Mouse (Mus musculus) neural tube, embryonic 14.5 days (tissue): ENCODE results near the gene 1700012B09Rik. TPM values are rescaled to one million over a fixed set of nuclear protein-coding genes. Genes with fewer than 3 reads are reported as not detected.
A peak's percentile ranks its signal among the peaks of the same experiment; 100 is the strongest.

Source experiments
- ATAC-seq: fragments of 200-750 bp; cut with Nextera tagmentation; 2 replicates; pipeline ENCODE4 v1.8.0; 2017; ENCODE audit warnings: low read depth, mild to moderate bottlenecking, moderate TSS enrichment, moderate library complexity
- H3K27ac ChIP-seq: fragments of 300-500 bp; sonication (generic); 2 replicates; pipeline ENCODE4 v1.5.1; 2014; ENCODE audit warnings: low read depth, mild to moderate bottlenecking, control low read depth, low read length, moderate library complexity, mixed read lengths
- H3K27me3 ChIP-seq: fragments of 300-500 bp; sonication (generic); 2 replicates; pipeline ENCODE4 v1.6.1; 2014; ENCODE audit warnings: low read length; ENCODE audit not compliant: control insufficient read depth, insufficient read depth
- H3K36me3 ChIP-seq: fragments of 300-500 bp; sonication (generic); 2 replicates; pipeline ENCODE4 v1.6.1; 2014; ENCODE audit warnings: low read length, mixed read lengths; ENCODE audit not compliant: control insufficient read depth, insufficient read depth
- H3K4me1 ChIP-seq: fragments of 300-500 bp; sonication (generic); 2 replicates; pipeline ENCODE4 v1.6.1; 2014; ENCODE audit warnings: low read length; ENCODE audit not compliant: control insufficient read depth, insufficient read depth
- H3K4me2 ChIP-seq: fragments of 300-500 bp; sonication (generic); 2 replicates; pipeline ENCODE4 v1.6.1; 2014; ENCODE audit warnings: mild to moderate bottlenecking, low read depth, low read length, control low read depth
- H3K4me3 ChIP-seq: fragments of 300-500 bp; sonication (generic); 2 replicates; pipeline ENCODE4 v1.5.1; 2014; ENCODE audit warnings: low read depth, low read length, control low read depth, mixed read lengths
- H3K9ac ChIP-seq: fragments of 300-500 bp; sonication (generic); replicated peaks from 2 replicates; pipeline ENCODE4 v1.6.1; 2014; ENCODE audit warnings: low read depth, mild to moderate bottlenecking, control low read depth, low read length, mixed read lengths
- H3K9me3 ChIP-seq: fragments of 300-500 bp; sonication (generic); 2 replicates; pipeline ENCODE4 v1.6.1; 2016; ENCODE audit warnings: low read length; ENCODE audit not compliant: control insufficient read depth
- WGBS: fragments of 180-500 bp; shearing (Covaris S2); extraction: QIAGEN DNeasy Blood & Tissue Kit; methylation state at CpG from one replicate; pipeline ENCODE4 v1.1.7; 2014; 5-methylcytosine and 5-hydroxymethylcytosine counted together
- polyA plus RNA-seq: library from polyadenylated mRNA; unstranded; fragments of >200 nt; fragmentation: Nextera tagmentation; extraction: Ambion mirVana; gene quantifications from 2 replicates; pipeline ENCODE4 v1.2.1, GENCODE M21; 2014

The 1700012B09Rik gene
- polyA plus RNA-seq, 1 experiment from 2014 or later: 1.6 TPM

DNA sequence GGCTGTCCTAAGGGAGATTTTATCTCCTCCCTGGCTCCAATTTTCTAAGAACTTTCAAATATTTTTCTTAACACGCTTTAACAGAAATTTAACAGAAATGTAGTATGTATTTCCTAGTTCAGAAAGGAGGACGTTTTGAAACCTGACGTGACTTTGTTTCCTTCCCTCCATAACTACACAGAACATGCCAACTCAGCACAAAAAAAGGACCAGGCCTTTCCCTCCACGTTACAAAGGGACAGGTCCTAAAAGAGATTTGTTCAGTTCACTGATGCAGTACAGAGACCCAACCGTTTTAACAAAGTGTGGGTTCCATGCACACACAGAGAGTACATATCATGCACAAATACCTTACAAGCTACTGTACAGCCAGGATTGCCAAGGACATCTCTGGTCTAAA is 49.2 kb downstream of the 1700012B09Rik start:
- H3K36me3 ChIP-seq: no peaks in the 10 kb centered on the region
- H3K4me1 ChIP-seq: no peaks in the 10 kb centered on the region
- no peak overlapping the region for H3K4me3 ChIP-seq
- H3K27me3 ChIP-seq: no peaks in the 10 kb centered on the region
- H3K9me3 ChIP-seq: no peaks in the 10 kb centered on the region
- no peak for ATAC-seq
- no peak overlapping the region for H3K9ac ChIP-seq
- H3K27ac ChIP-seq: no peak overlapping the region
- 85% methylated on average over 5 of the region's 5 CpGs for WGBS
- no peak overlapping the region for H3K4me2 ChIP-seq

GRCm38 (mm10) chr9:14720384-14720783 is 50.4 kb downstream of the 1700012B09Rik start:
- H3K4me1 ChIP-seq: no peaks in the 10 kb centered on the region
- no peak overlapping the region for H3K9ac ChIP-seq
- ATAC-seq: no peak
- no peak overlapping the region for H3K4me3 ChIP-seq
- H3K9me3 ChIP-seq: no peaks in the 10 kb centered on the region
- H3K4me2 ChIP-seq: no peak overlapping the region
- H3K27me3 ChIP-seq: no peaks in the 10 kb centered on the region
- H3K27ac ChIP-seq: no peak overlapping the region
- no peaks in the 10 kb centered on the region for H3K36me3 ChIP-seq
- WGBS: 6% methylated on average over 2 of the region's 2 CpGs

GRCm38 (mm10) chr9:14718332-14718691 is 52.5 kb downstream of the 1700012B09Rik start:
- Histone ChIP-seq H3K4me2 (no peak overlapping the region), H3K9ac (no peak overlapping the region), H3K27ac (no peak overlapping the region), H3K4me1 (no peaks in the 10 kb centered on the region), H3K4me3 (no peak overlapping the region), H3K27me3 (no peaks in the 10 kb centered on the region), H3K36me3 (no peaks in the 10 kb centered on the region), H3K9me3 (no peaks in the 10 kb centered on the region)
- ATAC-seq: no peak

DNA sequence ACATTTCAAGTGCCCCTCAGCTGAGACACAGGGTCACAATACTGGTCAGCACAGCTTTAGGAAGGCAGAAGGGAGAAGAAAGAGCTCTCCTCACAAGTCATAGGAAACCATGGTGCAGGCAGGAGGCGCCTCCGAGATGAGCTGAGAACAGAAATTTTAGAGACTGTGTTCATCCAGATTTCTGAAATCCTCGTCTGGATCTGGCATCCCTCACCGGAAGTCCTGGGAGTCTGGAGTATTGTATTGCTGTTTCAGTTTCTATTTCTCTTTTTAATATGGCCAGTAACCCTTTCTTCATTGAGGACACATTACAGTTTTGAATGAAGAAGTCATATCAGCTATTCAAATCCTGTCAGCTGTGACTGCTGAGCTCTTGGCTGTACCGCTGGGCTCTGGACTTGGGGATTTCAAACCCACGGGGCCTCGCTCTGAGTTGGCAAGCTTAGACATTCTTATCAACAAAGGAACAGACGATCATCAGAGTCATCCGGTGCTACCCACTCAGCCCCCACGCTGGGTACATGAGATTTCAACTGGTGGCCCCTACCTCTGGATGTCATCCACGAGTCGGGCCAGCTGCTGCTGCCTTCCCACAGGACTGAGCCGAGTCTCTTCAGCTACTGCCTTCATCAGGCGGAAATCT is 53.0 kb downstream of the 1700012B09Rik start:
- H3K27me3 ChIP-seq: no peaks in the 10 kb centered on the region
- no peak for ATAC-seq
- no peak overlapping the region for H3K4me3 ChIP-seq
- no peaks in the 10 kb centered on the region for H3K36me3 ChIP-seq
- no peaks in the 10 kb centered on the region for H3K4me1 ChIP-seq
- 70% methylated on average over 14 of the region's 14 CpGs for WGBS
- no peak overlapping the region for H3K4me2 ChIP-seq
- no peaks in the 10 kb centered on the region for H3K9me3 ChIP-seq
- no peak overlapping the region for H3K9ac ChIP-seq
- H3K27ac ChIP-seq: no peak overlapping the region

DNA sequence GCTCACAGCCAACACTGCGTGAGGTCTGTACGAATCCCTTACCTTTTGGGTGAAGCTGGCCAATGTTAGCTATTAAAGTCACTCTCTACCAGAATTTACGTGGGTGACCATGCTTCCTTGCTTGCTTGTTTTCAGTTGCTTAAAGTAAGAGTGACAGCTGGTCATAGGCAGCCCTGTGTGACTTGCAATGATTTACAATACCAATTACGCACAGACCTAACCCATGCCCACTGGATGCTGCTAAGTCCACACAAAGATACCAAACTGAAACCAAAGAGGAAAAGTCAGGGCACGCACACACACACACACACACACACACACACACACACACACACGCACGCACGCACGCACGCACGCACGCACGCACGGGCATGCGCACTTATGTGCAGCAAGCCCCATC is 55.6 kb downstream of the 1700012B09Rik start:
- peak; percentile 30; the same call in 1 of the 2 replicates for ATAC-seq
- 73% methylated on average over 15 of the region's 15 CpGs for WGBS
- H3K4me1 ChIP-seq: no peaks in the 10 kb centered on the region
- no peaks in the 10 kb centered on the region for H3K36me3 ChIP-seq
- H3K4me2 ChIP-seq: no peak overlapping the region
- no peaks in the 10 kb centered on the region for H3K9me3 ChIP-seq
- no peaks in the 10 kb centered on the region for H3K27me3 ChIP-seq
- no peak overlapping the region for H3K4me3 ChIP-seq
- H3K9ac ChIP-seq: no peak overlapping the region
- no peak overlapping the region for H3K27ac ChIP-seq

DNA sequence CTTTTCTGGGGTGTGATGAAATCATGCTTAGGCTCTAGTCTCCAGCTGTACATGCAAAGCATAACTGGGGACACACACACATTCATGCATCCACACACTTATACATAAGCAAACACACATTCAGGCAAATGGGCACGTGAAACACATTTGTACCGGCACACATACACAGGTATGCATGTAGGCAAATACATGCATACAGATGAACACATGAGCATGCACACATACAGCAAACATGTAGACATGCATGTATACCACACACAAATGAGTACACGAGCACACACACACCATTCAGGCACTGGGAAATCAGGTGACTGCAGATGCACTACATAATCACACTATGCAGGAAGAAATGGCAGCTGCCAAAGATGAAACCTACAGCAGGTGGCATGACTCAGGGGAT is 59.9 kb downstream of the 1700012B09Rik start:
- H3K27ac ChIP-seq: no peak overlapping the region
- H3K4me1 ChIP-seq: no peaks in the 10 kb centered on the region
- no peak for ATAC-seq
- no peak overlapping the region for H3K9ac ChIP-seq
- no peaks in the 10 kb centered on the region for H3K36me3 ChIP-seq
- no peak overlapping the region for H3K4me2 ChIP-seq
- H3K4me3 ChIP-seq: no peak overlapping the region
- no peaks in the 10 kb centered on the region for H3K27me3 ChIP-seq
- H3K9me3 ChIP-seq: no peaks in the 10 kb centered on the region
- 91% methylated on average over 3 of the region's 3 CpGs for WGBS

Other genes with a start within 250 kb of the 1700012B09Rik start
- gene Amotl1, start 126.0 kb downstream of the 1700012B09Rik start, polyA plus RNA-seq: 8.2 and 11.5 TPM in 2 replicates
- gene Piwil4, start 30.3 kb downstream of the 1700012B09Rik start, polyA plus RNA-seq: 0.31 and 0.32 TPM in 2 replicates
- 2.2 TPM in 2 replicates for gene Fut4, start 18.6 kb downstream of the 1700012B09Rik start, polyA plus RNA-seq
- 15.2 and 15.6 TPM in 2 replicates for gene Mre11a, start 13.6 kb upstream of the 1700012B09Rik start, polyA plus RNA-seq
- 25.9 and 31.9 TPM in 2 replicates for gene Ankrd49, start 13.8 kb upstream of the 1700012B09Rik start, polyA plus RNA-seq
- 0.54 and 0.75 TPM in 2 replicates for gene Gpr83, start 89.2 kb upstream of the 1700012B09Rik start, polyA plus RNA-seq
- not detected in 2 replicates for gene Izumo1r, start 132.9 kb upstream of the 1700012B09Rik start, polyA plus RNA-seq